Mouse (Mus musculus): ENCODE results near the gene Mindy2. TPM values are rescaled to one million over a fixed set of nuclear protein-coding genes. Genes with fewer than 3 reads are reported as not detected.

Gene Mindy2
- total RNA-seq, 2 experiments from 2014 or later = 35.7 to 37.9 TPM

DNA sequence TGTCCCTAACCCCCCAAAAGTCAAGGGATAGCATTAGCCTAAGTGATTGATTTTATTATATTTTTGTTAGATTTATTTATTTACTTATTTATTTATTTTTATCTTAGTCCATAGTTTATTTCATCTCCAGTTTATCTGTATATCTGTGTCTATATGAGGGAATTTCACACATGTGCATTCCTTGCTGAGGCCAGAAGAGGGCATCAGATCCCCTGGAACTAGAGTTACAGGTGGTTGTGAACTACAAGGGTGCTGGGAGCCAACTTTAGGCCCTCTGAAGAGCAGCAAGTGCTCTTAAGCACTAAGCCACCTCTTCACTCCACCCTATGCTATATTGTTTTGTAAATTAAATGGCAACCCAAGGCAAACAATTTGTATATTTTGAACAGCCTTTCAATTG, 11.1 kb upstream of the Mindy2 start:
- no peak for DNase-seq

DNA sequence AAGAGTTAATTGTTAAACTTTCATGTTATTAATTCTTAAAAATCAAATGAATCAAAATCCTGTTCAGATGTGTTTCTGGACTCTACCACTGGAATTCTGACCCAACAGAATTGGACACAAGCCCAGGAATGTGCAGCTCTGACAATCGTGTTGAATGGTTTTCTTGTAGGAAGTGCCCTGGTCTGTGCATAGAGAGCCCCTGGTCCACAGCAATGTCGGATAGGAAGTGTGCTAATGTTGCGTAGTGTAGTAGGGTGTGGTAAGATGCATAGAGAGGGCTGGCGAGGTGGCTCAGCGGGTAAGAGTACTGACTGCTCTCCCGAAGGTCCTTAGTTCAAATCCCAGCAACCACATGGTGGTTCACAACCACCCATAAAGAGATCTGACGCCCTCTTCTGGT, 9.8 kb upstream of the Mindy2 start:
- DNase-seq = peak; percentile 16 to 23

DNA sequence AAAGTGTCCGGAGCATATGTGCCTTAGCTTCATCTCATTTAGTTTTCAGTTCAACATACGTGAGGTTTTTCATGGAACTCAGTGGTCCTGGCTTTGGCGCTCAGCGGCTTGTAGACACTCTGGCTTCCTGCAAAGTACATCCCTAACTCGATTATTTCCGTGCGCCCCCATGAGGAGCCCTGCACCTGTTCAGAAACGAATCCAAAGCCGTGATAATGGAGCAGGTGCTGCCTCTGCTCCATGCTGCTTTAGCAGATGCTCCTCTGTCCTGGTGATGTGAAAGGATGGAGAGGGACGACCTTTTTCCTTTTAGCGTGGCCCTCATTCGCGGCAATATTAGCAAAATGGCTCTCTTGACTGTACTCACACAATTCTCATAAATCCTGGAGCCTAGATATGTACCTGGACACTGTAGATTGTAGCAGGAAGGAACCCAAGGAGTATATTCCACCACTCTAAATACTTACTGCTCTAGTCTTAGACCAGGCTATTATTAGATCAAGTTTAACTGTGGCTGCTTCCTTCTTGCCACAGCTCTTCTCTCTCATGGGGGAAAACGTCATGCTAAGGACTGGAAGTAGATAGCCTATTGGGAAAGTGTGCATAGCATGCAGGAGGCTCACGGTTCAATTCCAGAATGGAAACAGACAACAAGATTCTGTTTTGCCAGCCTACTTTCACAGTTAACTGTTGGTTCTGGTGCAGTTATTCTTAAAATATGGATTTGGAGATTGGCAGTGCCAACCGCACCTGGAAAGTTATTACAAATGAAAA, 8.6 kb upstream of the Mindy2 start:
- DNase-seq = no peak

DNA sequence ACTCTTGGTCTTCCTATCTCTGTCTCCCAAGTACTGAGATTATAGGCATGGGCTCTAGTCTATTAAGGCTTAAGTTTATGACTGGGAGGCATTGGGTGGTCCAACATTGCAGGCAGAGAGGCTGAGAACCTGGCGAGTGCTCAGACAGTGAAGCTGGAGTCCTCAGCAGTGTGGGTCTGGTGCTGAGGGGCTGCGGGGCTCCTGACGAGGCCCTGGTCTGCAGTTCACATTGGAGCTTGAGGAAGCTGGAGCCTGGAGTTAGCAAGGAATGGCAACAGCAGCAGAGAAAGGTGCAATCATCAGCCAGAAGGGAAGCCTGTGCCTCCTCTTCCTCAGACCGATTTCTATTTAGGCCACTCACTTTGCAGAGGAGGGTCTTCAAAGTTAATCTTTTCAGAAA, 7.9 kb upstream of the Mindy2 start:
- DNase-seq = no peak

DNA sequence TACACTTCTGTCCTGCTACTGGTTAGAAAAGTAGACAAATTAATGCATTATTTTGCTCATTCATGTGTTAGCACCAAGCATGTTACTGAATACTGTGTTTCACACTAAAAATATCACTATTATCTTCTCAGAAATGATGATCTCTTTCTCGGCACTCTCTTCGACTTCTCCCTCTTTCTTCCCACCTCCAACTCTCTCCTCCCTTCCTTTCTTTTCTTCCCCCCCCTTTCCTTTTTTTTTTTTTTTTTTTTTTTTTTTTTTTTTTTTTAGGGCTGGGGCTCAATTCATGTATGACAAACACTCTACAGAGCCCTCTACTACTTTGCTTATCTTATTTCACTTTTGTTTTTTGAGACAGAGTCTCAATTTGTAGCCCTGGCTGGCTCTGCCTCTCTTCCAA, 1.3 kb upstream of the Mindy2 start:
- DNase-seq = no peak

DNA sequence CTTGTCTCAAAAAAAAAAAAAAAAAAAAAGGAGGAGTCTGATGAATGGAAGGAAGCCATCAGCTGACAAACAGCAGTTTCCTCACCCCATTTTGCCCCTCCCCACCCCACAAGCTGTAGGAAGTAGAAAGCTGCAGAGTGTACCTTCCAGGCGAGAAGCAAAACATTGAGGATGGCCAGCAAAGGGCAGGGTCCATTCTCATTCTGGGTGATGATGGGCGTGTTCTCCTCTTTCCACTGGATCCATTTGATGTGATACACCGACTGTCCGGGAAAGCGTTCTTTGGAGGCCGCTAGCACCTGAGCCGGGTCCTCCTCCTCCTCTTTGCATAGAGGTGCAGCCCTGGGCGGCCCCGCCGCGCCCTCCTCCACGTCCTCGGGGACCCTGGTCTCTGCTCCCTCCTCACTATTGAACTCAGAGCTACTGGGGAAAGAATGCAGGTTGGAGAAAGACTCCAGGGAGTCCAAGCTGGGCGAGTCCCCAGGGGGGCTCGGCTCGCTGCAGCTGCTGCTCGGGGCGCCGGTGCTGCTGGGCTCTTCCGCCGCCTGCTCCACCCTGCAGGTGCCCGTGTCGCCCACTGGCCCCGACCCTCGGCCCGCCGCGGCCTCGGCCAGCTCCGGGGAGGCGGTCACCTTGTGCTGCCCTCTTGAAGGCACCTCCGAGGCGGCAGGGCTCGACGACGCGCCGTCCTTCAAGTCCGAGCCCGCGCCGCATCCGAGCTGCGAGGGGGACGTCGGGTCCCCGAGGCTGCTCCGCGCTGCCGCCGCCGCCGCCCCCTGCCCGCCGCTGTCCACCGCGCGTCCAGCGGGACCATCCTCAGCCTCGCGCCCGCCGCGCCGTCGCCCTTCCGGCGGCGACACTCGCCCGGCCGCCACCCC, 605 bp downstream of the Mindy2 start, which contains the start of gene Gm10642:
TSS of gene Gm10642 (plus strand) at position 122 of the 878 bp plus-strand sequence.
- peak; percentile 79 to 83 for DNase-seq

DNA sequence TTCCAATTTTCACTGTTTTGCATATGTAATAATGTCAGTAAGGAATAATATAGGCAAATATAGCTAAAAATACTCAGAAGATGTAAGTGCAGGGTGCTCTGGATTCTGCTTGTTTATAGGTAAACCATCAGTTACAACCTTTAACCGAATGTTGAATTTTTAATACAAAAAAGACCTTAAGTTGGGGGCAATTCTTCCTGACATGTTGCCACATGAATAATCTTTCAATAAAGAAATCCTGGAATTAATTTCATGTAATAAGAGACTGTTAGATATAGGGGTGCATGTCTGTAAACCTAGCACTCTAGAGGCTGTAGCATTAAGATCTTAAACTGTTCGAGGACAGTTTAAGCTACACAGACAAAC, 1.2 kb downstream of the Mindy2 start:
- no peak for DNase-seq

DNA sequence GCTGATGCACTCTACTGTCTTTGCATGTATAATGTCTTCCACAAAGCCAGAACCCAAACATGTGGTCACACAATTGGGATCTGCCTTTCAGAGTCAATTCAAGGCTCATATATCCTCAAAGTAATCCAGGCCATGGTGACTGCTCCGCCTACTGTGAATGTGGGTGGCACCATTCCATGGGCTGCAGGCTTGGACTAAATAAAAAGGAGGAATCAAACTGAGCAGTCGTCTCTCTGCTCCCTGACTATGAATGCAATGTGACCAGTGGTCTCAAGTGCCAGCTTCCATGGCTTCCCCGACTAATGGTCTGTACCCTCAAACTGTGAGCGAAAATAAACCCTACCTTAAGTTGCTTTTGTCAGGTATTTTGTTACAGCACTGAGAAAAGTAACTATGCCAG, 2.5 kb downstream of the Mindy2 start:
- DNase-seq = peak in 1 of 2 experiments; percentile 7

DNA sequence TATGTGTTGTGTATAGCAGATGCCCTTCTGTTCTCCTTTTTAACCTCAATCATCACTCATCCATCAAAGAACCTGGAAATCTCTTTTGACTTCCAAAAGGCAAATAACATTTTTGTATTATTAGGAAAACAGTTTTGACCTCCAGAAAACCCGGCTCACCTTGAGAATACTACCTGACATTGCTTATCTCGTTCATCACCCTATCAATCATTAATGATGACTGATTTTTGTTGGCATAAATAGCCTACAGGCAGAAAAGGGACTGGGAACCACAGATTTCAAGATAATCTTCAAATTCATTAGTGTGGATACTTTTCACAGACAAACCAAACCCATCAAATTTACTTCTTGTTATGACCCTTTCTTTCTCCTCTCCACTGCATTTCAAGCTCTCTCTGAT, 3.1 kb downstream of the Mindy2 start:
- no peak for DNase-seq

DNA sequence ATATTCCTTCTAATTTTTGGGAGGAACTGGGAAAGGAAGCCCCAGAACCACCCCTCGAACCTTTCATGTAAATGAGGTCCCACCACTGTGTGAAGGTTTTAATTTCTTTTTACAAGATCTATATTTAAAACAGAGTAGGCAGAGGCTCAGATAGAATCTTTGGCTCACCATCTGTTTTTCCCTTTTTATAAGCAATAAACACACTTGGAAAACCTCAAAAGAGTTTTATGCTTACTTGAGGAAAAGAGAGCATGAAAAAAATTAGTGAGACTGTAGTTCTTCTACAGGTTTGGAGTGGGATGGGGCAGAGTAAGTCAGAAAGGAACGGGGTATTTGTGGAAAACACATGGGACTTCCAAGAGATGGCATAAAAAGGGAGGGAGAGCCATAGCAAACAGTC, 4.8 kb downstream of the Mindy2 start:
- DNase-seq = no peak

DNA sequence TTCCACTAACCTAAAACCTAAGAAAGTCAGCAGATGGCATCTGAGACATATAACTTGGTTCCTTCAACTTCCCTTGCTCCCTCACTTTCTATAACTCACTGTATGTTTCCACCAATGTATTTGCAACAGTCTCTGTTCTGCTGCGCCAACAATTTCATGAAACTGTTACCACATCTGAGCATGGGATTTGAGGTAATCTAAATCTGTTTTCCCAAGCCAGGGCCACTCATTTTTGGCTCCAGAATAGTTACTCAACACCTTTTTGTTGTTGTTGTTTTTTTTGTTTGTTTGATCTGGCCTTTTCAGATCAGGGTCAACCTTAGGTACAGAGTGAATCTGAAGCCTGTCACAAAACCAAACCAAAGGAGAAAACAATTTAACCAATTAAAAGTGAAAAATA, 6.0 kb downstream of the Mindy2 start:
- no peak for DNase-seq

DNA sequence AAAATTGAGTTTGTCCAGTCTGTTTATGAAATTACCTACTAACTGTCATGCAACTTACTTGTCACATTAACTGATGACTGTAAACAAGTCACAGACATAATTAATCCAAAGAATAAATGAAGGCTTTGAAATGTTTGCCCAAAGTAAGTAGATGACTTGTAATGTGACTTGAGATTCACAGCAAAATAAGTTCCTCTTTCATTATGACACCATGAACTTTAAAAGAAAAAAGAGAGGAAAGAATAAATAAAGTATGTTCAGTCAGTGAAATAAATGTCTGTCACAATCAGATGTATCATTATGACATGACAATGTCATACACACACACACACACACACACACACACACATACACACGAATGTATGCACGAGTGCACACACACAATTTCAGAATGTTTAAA, 6.7 kb downstream of the Mindy2 start:
- DNase-seq = no peak

DNA sequence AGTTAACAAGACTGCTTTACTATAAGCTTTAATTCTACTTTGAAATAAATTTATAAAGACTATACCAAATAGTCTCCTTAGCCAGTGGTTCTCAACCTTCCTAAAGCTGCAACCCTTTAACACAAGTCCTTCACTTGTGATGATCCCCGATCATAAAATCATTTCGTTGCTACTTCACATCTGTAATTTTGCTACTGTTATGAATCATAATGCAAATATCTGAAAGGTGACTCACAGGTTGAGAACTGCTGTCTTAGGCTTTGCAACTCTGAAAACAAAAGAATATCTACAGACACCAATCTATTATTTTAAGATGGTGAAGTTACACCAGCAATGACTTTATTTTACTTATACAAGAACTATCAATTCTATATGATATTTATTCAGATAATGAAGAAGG, 20.2 kb downstream of the Mindy2 start:
- DNase-seq = no peak

DNA sequence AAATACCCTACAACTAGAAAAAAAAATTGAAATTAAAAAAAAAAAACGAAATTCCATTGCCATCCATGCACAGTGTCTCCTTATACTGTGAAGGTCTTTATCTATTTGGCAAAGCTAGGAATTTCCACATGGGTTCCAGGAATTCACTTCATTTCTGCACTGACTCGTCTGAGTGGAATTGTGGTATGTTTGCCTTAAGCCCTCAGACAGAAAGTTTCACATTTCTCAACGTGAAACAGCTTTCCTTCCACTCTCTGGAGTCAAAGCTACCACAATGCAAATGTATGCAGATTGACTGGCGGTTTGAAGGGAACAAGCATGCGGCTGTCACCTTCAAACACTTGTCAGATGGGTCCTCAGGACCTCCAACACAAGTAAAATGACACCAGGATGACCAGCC, 25.3 kb downstream of the Mindy2 start:
- peak in 1 of 2 experiments; percentile 9 for DNase-seq

DNA sequence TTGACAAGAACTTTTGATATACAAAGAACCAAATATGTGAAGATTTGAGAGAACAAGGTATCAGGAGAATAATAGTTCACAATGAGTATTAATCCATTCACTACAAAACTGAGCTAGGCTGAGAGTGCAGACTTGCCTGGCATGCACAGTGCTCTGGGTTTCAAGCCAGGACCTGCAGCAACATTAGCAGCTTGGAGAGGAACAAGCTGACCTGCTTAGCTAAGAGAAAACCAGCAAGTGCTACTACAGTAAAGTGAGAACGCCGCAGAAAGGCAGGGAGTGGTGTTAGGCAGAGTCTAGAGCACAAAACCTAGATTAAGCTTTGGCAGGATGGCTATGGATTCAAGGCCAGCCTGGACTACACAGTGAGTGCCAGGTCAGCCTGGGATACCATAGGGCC, 27.3 kb downstream of the Mindy2 start:
- DNase-seq = peak in 1 of 2 experiments; percentile 14

DNA sequence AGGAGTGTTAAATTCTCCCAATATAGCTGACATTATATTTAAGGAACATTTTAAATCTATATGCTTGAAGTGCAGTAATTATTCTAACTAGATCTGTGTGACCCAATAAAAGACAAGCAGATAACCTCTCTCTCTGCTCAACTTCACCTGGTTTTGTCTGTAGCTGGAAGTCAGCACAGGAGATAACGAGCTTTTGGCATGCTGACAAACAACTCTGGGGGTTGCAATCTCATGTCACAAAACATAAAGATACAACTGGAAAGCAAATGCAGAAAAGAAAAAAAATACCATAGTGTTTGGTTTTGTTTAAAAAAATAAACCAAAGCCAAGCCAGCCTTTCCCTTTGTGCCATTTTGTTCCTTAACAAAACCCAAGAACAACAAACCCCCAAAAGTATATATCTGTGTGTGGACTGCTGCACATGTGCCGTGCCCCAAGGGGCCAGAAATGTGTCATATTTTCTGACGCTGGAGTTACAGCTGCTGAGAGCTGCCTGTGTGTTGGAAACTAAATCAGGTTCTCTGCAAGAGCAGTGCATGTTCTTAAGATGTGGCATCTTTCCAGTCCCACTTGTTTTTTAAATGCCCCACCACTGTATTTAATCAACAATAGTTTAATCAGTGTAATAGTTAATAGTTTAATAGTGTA, 45.8 kb downstream of the Mindy2 start:
- DNase-seq = no peak

DNA sequence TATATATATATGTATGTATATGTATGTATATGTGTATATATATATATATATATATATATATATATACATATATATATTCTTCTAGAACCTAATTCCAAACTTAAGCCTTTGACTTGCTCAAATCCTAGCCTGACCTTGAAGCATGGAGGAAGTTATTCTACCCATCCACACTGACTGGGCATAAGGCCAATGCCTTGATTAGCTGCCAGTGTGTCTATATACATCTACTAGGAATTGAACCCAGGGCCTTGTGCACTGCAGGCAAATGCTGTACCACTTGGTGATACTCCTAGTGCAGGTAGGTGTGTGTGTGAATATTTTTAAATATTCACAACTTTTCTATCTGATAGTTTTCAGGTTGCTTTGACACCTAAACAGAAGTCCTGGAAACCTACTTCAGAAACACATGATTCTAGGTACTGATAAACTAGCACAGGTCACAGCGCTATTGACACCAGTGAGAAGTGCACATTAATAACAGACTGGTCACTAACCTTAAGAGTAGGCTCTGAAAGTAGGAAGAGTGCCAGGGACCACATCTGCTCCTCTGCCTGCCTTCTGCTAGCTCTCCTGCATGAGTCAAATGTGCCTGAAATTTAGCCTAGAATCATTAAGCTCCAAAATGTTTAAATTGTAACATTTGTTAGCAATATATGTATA, 54.7 kb downstream of the Mindy2 start:
- peak in 1 of 2 experiments; percentile 27 for DNase-seq

DNA sequence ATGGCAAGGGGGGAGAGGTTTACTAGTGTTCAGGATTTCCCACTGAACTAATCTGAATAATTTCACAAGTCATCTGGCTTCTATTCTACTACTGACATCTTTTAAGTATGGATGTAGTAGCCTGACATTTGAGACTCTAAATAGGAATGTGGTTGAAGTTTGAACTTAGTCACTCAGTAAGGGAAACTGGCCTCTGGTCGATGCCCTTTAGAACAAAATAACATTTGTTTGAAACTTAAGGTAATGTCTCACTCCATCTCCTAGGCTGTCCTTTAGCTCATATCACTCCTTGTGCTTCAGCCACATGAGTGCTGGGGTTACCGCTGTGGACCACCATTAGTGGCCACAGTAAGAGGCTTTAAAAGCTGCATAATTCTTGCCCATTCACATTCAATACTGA, 58.7 kb downstream of the Mindy2 start:
- DNase-seq = no peak

DNA sequence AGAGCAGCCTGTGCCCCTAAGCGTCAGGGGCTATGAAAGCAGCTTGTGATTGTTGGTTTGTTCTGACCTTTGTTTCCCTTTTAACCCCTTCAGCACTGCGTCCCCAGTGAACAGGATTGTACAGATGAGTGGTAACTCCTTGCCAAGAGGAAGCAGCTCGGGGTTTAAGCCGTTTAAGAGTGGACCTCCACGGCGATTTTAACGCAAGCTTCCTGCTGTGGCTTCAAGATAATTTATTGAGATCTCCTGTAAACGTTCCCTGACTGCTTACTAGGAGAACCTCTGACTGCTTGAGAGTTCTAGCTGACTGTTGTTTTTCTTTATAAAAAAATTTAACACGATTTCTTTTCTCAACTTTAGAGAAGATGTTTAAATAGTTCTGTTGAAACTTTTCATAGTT, 65.5 kb downstream of the Mindy2 start:
- DNase-seq = no peak

DNA sequence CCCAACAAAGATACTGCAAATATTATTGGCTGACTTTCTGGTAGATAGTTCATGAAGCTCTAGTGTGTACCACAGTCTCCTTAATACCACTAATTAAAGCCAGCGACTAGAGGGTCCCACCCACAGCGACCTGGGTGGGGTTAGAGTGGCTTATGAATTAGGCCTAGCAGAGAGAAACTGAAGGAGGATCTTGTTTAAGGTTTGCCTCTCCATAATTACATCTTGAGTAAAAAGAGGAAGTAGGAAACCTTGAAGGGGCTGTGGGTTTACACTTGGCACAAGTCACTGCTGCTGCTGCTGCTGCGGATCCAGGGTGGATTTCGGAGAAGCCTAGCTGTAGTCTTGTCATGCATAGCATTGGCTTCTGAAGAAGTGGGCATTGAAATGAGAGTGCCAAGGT, 66.2 kb downstream of the Mindy2 start:
- no peak for DNase-seq

DNA sequence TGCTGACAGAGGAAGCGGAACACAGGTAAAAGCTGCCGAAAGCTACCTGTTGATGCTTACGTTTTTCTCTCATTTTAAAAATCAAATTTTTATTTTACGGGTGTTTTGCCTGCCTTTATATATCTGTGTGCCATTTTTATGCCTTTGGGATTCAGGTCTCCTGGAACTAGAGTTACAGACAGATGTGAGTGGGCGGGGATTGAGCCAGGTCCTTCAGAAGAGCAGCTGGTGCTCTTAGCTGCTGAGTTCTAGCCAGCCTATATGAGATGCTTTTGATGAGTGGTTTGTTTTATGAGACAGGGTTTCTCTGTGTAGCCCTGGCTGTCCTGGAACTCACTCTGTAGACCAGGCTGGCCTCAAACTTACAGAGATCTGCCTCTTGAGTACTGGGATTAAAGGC, 69.8 kb downstream of the Mindy2 start:
- no peak for DNase-seq

DNA sequence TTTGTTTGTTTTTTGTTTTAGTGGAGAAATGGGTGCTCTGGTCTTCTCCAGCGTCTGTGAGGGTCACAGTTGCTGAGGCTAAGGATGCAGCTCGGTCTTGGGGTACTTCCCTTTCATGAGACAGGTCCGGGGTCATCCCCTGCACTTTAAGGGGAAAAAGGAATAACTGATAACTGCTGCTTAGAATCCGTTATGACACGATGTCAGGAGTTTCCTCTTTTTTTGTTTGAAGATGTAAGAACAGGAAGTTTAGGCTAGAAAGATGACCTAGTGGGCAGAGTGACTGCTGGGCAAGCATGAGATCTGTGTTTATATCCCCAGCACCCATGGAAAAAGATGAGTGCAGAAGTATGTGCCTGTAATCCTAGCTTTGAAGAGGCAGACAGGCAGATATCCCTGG, 71.8 kb downstream of the Mindy2 start:
- no peak for DNase-seq

DNA sequence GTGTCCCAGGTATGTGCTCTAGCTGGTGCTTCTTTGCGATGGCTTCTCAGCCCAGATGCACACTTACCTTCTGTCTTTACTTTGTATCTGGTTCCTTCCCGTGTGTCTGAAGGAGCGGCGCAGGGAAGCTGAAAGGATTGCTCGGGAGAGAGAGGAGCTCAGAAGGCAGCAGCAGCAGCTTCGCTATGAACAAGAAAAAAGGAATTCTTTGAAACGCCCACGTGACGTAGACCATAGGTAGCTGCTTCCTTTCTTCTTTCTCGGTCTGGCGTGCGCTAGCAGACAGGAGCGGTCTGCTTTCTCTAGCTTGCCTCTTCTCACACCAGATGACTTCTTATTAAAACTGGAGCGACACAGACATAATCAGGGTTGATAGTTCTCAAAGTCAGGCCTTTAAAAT, 72.3 kb downstream of the Mindy2 start:
- no peak for DNase-seq

Measured in heart, adult 18-20 months (tissue).